Mouse (Mus musculus): ENCODE data around the gene Whrn.

GRCm38 (mm10) chr4:63450551-63450950, 45.2 kb downstream of the Whrn start:
- TF ChIP-seq CTCF (IDR thresholded peaks at IDR 0.05; ENCODE audit: control insufficient read depth, insufficient read depth, insufficient read length), result no peak
- TF ChIP-seq CEBPB (IDR thresholded peaks at IDR 0.05; ENCODE audit: low read depth), result no peak
- TF ChIP-seq MYOD1 (IDR thresholded peaks at IDR 0.05; ENCODE audit: control insufficient read depth, insufficient read length, low read depth), result no peak
- no peak for TF ChIP-seq USF1 (IDR thresholded peaks at IDR 0.05; ENCODE audit: low read depth)
- TF ChIP-seq FOSL1 (IDR thresholded peaks at IDR 0.05; ENCODE audit: insufficient read depth, low read length, poor library complexity, severe bottlenecking), result no peak
- no peak for TF ChIP-seq MAX (IDR thresholded peaks at IDR 0.05)
- no peak for TF ChIP-seq MYOG (IDR thresholded peaks at IDR 0.05; ENCODE audit: control insufficient read depth, extremely low read depth, insufficient read length)
